Mouse (Mus musculus): Measurements from ENCODE around the gene Dnttip2.

Gene Dnttip2

GRCm38 (mm10) chr3:122290696-122291095, 16.5 kb downstream of the Dnttip2 start:
- no peak for DNase-seq

GRCm38 (mm10) chr3:122291828-122292227, 17.6 kb downstream of the Dnttip2 start:
- no peak for DNase-seq

- DNase-seq = peak; percentile 93 to 96
Observed at GRCm38 (mm10) chr3:122292300-122293222, 18.4 kb downstream of the Dnttip2 start.

- DNase-seq = peak; percentile 87 to 95
Observed at GRCm38 (mm10) chr3:122293223-122293953, 19.2 kb downstream of the Dnttip2 start.

- DNase-seq = peak; percentile 96 to 97
Observed at GRCm38 (mm10) chr3:122293954-122294850, 20.0 kb downstream of the Dnttip2 start, which contains the start of gene Bcar3. TSS of gene Bcar3 (plus strand) at chr3:122294136.

GRCm38 (mm10) chr3:122295511-122295910, 21.3 kb downstream of the Dnttip2 start:
- DNase-seq = peak; percentile 69 to 70

GRCm38 (mm10) chr3:122296979-122297378, 22.8 kb downstream of the Dnttip2 start:
- DNase-seq = no peak

- DNase-seq = peak; percentile 60 to 74
Observed at GRCm38 (mm10) chr3:122300983-122301919, 27.1 kb downstream of the Dnttip2 start.

- peak in 1 of 2 experiments; percentile 16 for DNase-seq
Observed at GRCm38 (mm10) chr3:122304560-122304959, 30.4 kb downstream of the Dnttip2 start.

- DNase-seq = no peak
Observed at GRCm38 (mm10) chr3:122307894-122308671, 33.9 kb downstream of the Dnttip2 start.

GRCm38 (mm10) chr3:122308981-122309380, 34.8 kb downstream of the Dnttip2 start:
- DNase-seq = no peak

GRCm38 (mm10) chr3:122312078-122312477, 37.9 kb downstream of the Dnttip2 start:
- peak; percentile 78 to 94 for DNase-seq

GRCm38 (mm10) chr3:122312936-122313629, 38.9 kb downstream of the Dnttip2 start:
- peak in 1 of 2 experiments; percentile 39 for DNase-seq

GRCm38 (mm10) chr3:122313936-122314335, 39.7 kb downstream of the Dnttip2 start:
- DNase-seq = no peak

GRCm38 (mm10) chr3:122316621-122317020, 42.4 kb downstream of the Dnttip2 start:
- peak in 1 of 2 experiments; percentile 42 for DNase-seq

GRCm38 (mm10) chr3:122317339-122317738, 43.2 kb downstream of the Dnttip2 start:
- DNase-seq = peak in 1 of 2 experiments; percentile 42

GRCm38 (mm10) chr3:122322226-122322625, 48.0 kb downstream of the Dnttip2 start:
- no peak for DNase-seq

- peak; percentile 38 to 70 for DNase-seq
Observed at GRCm38 (mm10) chr3:122323841-122324240, 49.7 kb downstream of the Dnttip2 start.

GRCm38 (mm10) chr3:122324528-122324927, 50.3 kb downstream of the Dnttip2 start:
- DNase-seq = no peak

- DNase-seq = no peak
Observed at GRCm38 (mm10) chr3:122330484-122330883, 56.3 kb downstream of the Dnttip2 start.
